Mouse (Mus musculus) megakaryocyte-erythroid progenitor cell, adult 5 weeks (primary cell): ENCODE results near the gene Npy1r. TPM values are rescaled to one million over a fixed set of nuclear protein-coding genes. Genes with fewer than 3 reads are reported as not detected.

Source experiments
- polyA plus RNA-seq: library from polyadenylated mRNA; stranded (reverse); fragments of >175 nt; gene quantifications from 2 replicates; pipeline ENCODE4 v1.2.3, GENCODE M21; 2012

Npy1r gene
- not detected in 2 replicates for polyA plus RNA-seq

DNA sequence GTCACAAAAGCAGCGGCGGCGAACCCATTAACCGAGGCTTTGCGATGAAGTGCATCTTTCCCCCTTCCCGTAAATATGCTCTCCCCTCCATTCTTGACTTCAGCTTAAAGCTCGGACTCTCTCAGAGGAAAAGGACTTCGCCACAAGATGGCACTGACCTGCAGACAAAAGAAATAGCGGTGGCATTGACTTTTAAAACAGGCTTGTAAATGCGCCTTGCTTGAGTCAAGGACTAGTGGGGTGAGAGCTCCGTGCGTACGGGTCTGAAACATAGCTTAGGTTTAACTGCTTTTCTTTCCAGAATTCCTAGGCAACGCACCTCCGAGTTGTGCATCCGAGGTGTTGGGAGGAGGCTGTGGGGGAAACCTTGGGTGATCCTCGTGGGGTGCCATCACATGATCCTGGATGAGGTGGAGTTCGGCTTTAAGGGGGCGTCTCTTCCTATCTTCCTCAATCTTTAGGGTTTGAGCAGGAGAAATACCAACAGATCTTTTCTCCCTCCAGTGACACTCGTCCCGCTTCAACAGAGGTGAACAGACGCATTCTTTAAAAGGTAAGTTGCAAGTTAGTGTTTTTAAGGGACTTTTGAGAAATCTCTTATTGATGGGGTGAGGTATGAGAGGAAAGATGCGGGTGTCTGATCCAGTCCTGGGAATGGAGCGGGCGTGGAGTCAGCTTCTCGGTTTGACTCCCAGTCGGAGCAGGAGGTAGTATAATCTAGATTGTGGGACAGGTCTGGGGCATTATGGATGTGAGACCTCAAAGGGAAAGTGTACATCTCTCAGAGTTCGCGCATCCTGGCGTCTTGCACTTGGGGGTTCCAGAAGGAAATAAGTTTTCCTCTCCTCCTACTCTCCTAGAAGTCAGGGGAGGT, at the start of gene Npy1r:
Gene Npy1r, plus strand, starts transcription at position 223 of the 874 bp plus-strand sequence.

DNA sequence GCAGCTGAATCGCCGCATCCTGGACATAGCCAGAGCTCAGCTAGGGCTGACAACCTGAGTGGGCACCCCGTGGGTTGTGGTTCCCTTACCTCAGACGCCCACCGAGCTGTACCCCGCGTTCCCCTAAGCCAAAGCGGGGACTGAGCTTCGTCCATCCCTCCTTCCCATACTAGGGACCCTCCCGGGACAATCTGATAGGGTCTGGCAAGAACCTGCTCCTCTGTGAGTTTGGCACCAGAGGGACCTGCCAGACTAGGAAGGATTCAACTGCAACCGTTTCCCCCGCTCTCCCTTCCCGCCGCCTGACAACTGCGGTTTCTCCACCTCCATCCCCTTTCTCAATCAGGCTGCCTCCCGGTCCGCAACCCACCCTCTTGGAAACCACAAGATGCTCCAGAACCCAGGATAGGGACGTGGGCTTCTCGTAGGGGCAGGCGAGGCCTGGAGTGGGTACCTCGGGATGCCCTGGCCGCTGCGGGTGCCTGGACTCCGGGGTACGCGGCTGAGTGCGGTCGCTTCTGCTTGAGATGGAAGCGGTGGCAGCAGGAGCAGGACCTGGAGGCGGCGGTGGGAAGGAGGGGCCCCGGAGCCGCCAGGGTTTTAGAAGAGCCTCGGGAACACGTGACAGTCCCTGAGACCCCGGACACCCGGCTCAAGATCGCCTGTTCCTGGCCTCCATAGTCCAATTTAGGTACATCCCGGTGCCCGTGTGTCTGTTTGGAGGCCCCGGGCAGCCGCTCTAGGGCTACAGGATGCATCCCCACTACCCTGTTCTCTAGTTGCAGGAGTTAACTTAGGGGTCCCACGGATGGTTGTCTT, 9.3 kb upstream of the Npy1r start, which contains the start of gene Npy5r:
Gene Npy5r, minus strand, starts transcription at position 618 of the 819 bp plus-strand sequence.

Other genes starting within 250 kb of the Npy1r start
- gene Tma16, start 210.7 kb upstream of the Npy1r start, polyA plus RNA-seq = 7.7 and 10.2 TPM in 2 replicates
- not detected in 2 replicates for gene Tktl2, start 185.4 kb upstream of the Npy1r start, polyA plus RNA-seq
- not detected in 2 replicates for gene Npy5r, start 9.1 kb upstream of the Npy1r start, polyA plus RNA-seq
- 28.0 and 29.8 TPM in 2 replicates for gene Naf1, start 163.0 kb downstream of the Npy1r start, polyA plus RNA-seq